Mouse (Mus musculus) frontal cortex, adult 2 months (tissue): Measurements from ENCODE around the gene Poldip3. TPM values are rescaled to one million over a fixed set of nuclear protein-coding genes. Genes with fewer than 3 reads are reported as not detected.

Experiments
- DNase-seq, 2 experiments: peaks; one replicate each; pipeline ENCODE4 v3.0.0; 2022; ENCODE audit warnings: low spot score in 1 of 2; ENCODE audit errors: extremely low spot score in 1 of 2
- polyA plus RNA-seq: library from polyadenylated mRNA; depleted of rRNA; stranded (reverse); fragments of >200 nt; gene quantifications from 2 replicates; pipeline ENCODE4 v1.2.3, GENCODE M21; 2012

Gene Poldip3
- polyA plus RNA-seq, 1 experiment = 76.6 TPM

GRCm38 (mm10) chr15:83165526-83166315, 16.5 kb upstream of the Poldip3 start:
- no peak for DNase-seq

GRCm38 (mm10) chr15:83164971-83165471, 15.8 kb upstream of the Poldip3 start:
- DNase-seq = no peak

GRCm38 (mm10) chr15:83162818-83163485, 13.8 kb upstream of the Poldip3 start:
- no peak for DNase-seq

- DNase-seq = no peak
Observed at GRCm38 (mm10) chr15:83162001-83162400, 12.8 kb upstream of the Poldip3 start.

- DNase-seq = no peak
Observed at GRCm38 (mm10) chr15:83161062-83161748, 12.0 kb upstream of the Poldip3 start.

- no peak for DNase-seq
Observed at GRCm38 (mm10) chr15:83160561-83160960, 11.4 kb upstream of the Poldip3 start.

GRCm38 (mm10) chr15:83159823-83160222, 10.6 kb upstream of the Poldip3 start:
- DNase-seq = no peak

GRCm38 (mm10) chr15:83158587-83159160, 9.5 kb upstream of the Poldip3 start:
- DNase-seq = no peak

- no peak for DNase-seq
Observed at GRCm38 (mm10) chr15:83157667-83158064, 8.5 kb upstream of the Poldip3 start.

- DNase-seq = peak in 1 of 2 experiments; percentile 42
Observed at GRCm38 (mm10) chr15:83156929-83157666, 7.9 kb upstream of the Poldip3 start.

- DNase-seq = no peak
Observed at GRCm38 (mm10) chr15:83155672-83156419, 6.7 kb upstream of the Poldip3 start.

GRCm38 (mm10) chr15:83154309-83154708, 5.1 kb upstream of the Poldip3 start:
- no peak for DNase-seq

- DNase-seq = no peak
Observed at GRCm38 (mm10) chr15:83150694-83151093, 1.5 kb upstream of the Poldip3 start.

- no peak for DNase-seq
Observed at GRCm38 (mm10) chr15:83150073-83150442, 874 bp upstream of the Poldip3 start.

GRCm38 (mm10) chr15:83148801-83149195, 386 bp downstream of the Poldip3 start:
- DNase-seq = no peak

GRCm38 (mm10) chr15:83148395-83148794, 789 bp downstream of the Poldip3 start:
- no peak for DNase-seq

GRCm38 (mm10) chr15:83145541-83145940, 3.6 kb downstream of the Poldip3 start:
- no peak for DNase-seq

GRCm38 (mm10) chr15:83142861-83143260, 6.3 kb downstream of the Poldip3 start:
- DNase-seq = peak; percentile 46 to 64

- DNase-seq = no peak
Observed at GRCm38 (mm10) chr15:83135654-83136053, 13.5 kb downstream of the Poldip3 start.

- DNase-seq = no peak
Observed at GRCm38 (mm10) chr15:83134671-83135070, 14.5 kb downstream of the Poldip3 start.
